Mouse (Mus musculus) fat pad, adult 2 months (tissue): Measurements from ENCODE around the gene Mroh9.

Source experiments
- DNase-seq: peaks from one replicate; pipeline ENCODE4 v3.0.0-alpha.2; 2011; ENCODE audit warnings: low read depth, low spot score; ENCODE audit errors: extremely low read depth

The Mroh9 gene

GRCm38 (mm10) chr1:162984428-162984827, 101.0 kb downstream of the Mroh9 start, which contains the start of gene Fmo3:
Gene Fmo3, minus strand, starts transcription at chr1:162984528.
- DNase-seq = no peak
